Mouse (Mus musculus) lung, postnatal 0 days (tissue): ENCODE data around the gene Abtb2.

ENCODE experiments used
- CTCF ChIP-seq: IDR thresholded peaks from 2 replicates; pipeline ENCODE4 v1.5.1; 2016; ENCODE audit warnings: antibody characterized with exemption, mild to moderate bottlenecking
- EP300 ChIP-seq: IDR thresholded peaks from 2 replicates; pipeline ENCODE4 v1.6.1; 2016; ENCODE audit warnings: antibody characterized with exemption, mild to moderate bottlenecking, control low read depth

- TF ChIP-seq EP300 (no peak), CTCF (no peak)
Measured at GRCm38 (mm10) chr2:103610831-103611535, 44.9 kb downstream of the Abtb2 start.
